Mouse (Mus musculus) liver, embryonic 11.5 days (tissue): ENCODE measurements around the gene H2-T22. TPM values are rescaled to one million over a fixed set of nuclear protein-coding genes. Genes with fewer than 3 reads are reported as not detected.
A peak's percentile ranks its signal among the peaks of the same experiment; 100 is the strongest.

Experiments used
- ATAC-seq: fragments of 200-750 bp; cut with Nextera tagmentation; replicated peaks from 2 replicates; pipeline ENCODE4 v1.8.0; 2017; ENCODE audit warnings: moderate number of reproducible peaks, mild to moderate bottlenecking, moderate TSS enrichment, moderate library complexity; ENCODE audit not compliant: low FRiP score
- DNase-seq: peaks from one replicate; pipeline ENCODE4 v3.0.0-alpha.2; 2017; ENCODE audit warnings: low spot score
- H3K27ac ChIP-seq: fragments of 300-500 bp; sonication (generic); 2 replicates; pipeline ENCODE4 v1.5.1; 2014; ENCODE audit warnings: mild to moderate bottlenecking, low read depth, low read length, control low read depth
- H3K27me3 ChIP-seq: fragments of 300-500 bp; sonication (generic); replicated peaks from 2 replicates; pipeline ENCODE4 v1.6.1; 2014; ENCODE audit warnings: low read length, mixed read lengths; ENCODE audit not compliant: control insufficient read depth, insufficient read depth
- H3K36me3 ChIP-seq: fragments of 300-500 bp; sonication (generic); 2 replicates; pipeline ENCODE4 v1.6.1; 2014; ENCODE audit warnings: mild to moderate bottlenecking, low read length, moderate library complexity, mixed read lengths; ENCODE audit not compliant: control insufficient read depth, insufficient read depth
- H3K4me1 ChIP-seq: fragments of 300-500 bp; sonication (generic); replicated peaks from 2 replicates; pipeline ENCODE4 v1.6.1; 2014; ENCODE audit warnings: low read length, mixed read lengths; ENCODE audit not compliant: control insufficient read depth, insufficient read depth
- H3K4me2 ChIP-seq: fragments of 300-500 bp; sonication (generic); 2 replicates; pipeline ENCODE4 v1.6.1; 2014; ENCODE audit warnings: mild to moderate bottlenecking, control low read depth, moderate library complexity
- H3K4me3 ChIP-seq: fragments of 300-500 bp; sonication (generic); 2 replicates; pipeline ENCODE4 v1.5.1; 2014; ENCODE audit warnings: low read depth, low read length, control low read depth
- H3K9ac ChIP-seq: fragments of 300-500 bp; sonication (generic); 2 replicates; pipeline ENCODE4 v1.6.1; 2014; ENCODE audit warnings: low read depth, low read length, control low read depth
- H3K9me3 ChIP-seq: fragments of 300-500 bp; sonication (generic); 2 replicates; pipeline ENCODE4 v1.6.1; 2016; ENCODE audit warnings: low read length, inconsistent platforms, mixed read lengths; ENCODE audit not compliant: control insufficient read depth
- WGBS: fragments of 180-500 bp; shearing (Covaris S2); extraction: QIAGEN DNeasy Blood & Tissue Kit; methylation state at CpG from one replicate; pipeline ENCODE4 v1.1.7; 2014; 5-methylcytosine and 5-hydroxymethylcytosine counted together
- polyA plus RNA-seq: library from polyadenylated mRNA; unstranded; fragments of >200 nt; fragmentation: Nextera tagmentation; extraction: Ambion mirVana; gene quantifications from 2 replicates; pipeline ENCODE4 v1.2.1, GENCODE M21; 2014

Gene H2-T22
- polyA plus RNA-seq, 1 experiment from 2014 or later = 9.5 TPM

GRCm38 (mm10) chr17:35997713-35998510 lies 44.6 kb downstream of the H2-T22 start:
- 47% methylated on average over 12 of the region's 12 CpGs for WGBS
- Histone ChIP-seq H3K27ac (peak overlapping the region; percentile 27; the same call in 1 of the 2 replicates), H3K27me3 (no peaks in the 10 kb centered on the region), H3K4me1 (peaks cover 31% of the 10 kb centered on the region), H3K36me3 (peaks cover 2% of the 10 kb centered on the region; the same call in 1 of the 2 replicates), H3K4me3 (no peak overlapping the region), H3K9me3 (peaks cover 10% of the 10 kb centered on the region), H3K9ac (no peak overlapping the region), H3K4me2 (peak overlapping the region; percentile 42)
- ATAC-seq (no peak), DNase-seq (no peak)

DNA sequence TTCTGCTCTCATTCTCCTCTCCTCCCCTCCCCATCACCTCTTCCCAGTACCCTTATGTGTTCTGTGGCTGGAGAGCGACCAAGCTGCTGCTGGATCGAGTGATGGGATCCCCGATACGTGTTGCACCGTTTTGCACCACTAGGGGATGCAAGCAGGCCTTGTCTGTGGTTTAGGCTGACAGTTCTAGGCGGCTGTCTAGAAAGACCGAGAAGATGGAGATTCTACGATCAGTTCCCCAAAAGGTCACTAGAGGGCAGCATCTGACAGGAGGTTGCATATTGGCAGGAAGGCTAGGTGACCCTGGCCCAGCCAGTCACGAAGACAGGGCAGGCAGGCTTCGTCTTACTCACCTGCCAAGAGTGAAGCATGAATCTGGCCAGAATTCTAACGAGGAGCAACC lies 45.6 kb downstream of the H2-T22 start:
- Histone ChIP-seq H3K27ac (no peak overlapping the region), H3K4me3 (no peak overlapping the region), H3K9ac (no peak overlapping the region), H3K27me3 (no peaks in the 10 kb centered on the region), H3K4me1 (peaks cover 25% of the 10 kb centered on the region), H3K9me3 (peaks cover 3% of the 10 kb centered on the region), H3K36me3 (0 out of 2 replicates have a peak, but pooled peaks cover 2% of the 10 kb centered on the region), H3K4me2 (peak overlapping the region; percentile 36)
- peak; percentile 68 for ATAC-seq
- 4% methylated on average over 11 of the region's 11 CpGs for WGBS
- peak; percentile 88 for DNase-seq

DNA sequence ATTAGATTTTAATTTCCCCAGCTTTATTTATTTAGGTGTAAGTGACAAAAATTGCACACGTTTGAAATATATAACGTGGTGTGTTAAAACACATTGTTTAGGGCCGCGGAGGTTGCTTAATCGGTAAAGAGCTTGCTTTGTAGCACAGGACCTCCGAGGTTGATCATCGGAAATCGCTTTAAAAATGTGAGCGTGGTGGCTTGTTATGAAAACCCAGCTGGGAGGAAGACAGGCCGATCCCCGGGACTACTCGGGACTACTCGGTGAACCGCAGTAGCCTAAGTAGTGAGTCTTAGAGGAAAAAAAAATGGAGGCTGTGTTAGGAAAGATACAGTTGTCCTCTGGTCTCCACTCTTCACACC lies 47.7 kb downstream of the H2-T22 start:
- Histone ChIP-seq H3K9ac (peak overlapping the region; percentile 74), H3K4me2 (peak overlapping the region; percentile 87), H3K9me3 (no peaks in the 10 kb centered on the region), H3K4me1 (peaks cover 24% of the 10 kb centered on the region), H3K27me3 (no peaks in the 10 kb centered on the region), H3K36me3 (no peaks in the 10 kb centered on the region), H3K4me3 (peak overlapping the region; percentile 69), H3K27ac (peak overlapping the region; percentile 76)
- DNase-seq (no peak), ATAC-seq (no peak)
- 2% methylated on average over 14 of the region's 14 CpGs for WGBS

DNA sequence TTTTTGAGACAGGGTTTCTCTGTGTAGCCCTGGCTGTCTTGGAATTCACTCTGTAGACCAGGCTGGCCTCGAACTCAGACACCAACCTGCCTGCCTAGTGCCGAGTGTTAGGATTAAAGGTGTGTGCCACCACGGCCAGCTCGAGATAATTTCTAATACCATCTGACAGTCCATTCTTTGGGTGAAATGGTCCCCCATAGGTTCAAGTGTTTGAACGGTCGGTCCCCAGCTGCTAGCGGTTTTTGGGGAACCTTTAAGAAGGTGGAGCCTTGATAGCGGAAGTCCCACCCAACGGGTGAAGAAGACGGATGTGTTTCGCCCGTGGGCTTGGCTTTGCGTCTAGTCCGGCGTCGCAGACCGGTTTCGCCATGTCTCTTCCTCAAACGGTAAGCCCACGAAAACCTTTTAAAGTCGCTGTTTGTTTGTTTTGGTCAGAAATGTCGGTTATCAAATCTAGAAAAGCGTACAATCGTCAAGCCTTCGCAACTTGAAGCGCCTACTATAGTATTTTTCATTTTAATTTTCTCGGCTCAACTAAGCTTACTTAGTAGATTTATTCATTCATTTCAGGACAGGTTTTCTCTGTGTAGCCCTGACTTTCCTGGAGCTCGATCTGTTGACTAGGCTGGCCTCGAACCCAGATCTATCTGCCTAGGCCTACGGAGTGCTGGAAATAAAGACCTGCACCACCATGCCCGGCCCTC lies 48.2 kb downstream of the H2-T22 start:
- Histone ChIP-seq H3K27me3 (no peaks in the 10 kb centered on the region), H3K9me3 (no peaks in the 10 kb centered on the region), H3K4me2 (peak overlapping the region; percentile 87), H3K36me3 (no peaks in the 10 kb centered on the region; the same call in 1 of the 2 replicates), H3K27ac (peak overlapping the region; percentile 76), H3K4me3 (peak overlapping the region; percentile 69), H3K9ac (peak overlapping the region; percentile 74), H3K4me1 (peaks cover 24% of the 10 kb centered on the region)
- DNase-seq = peak; percentile 74
- peak; percentile 77 for ATAC-seq
- WGBS = 2% methylated on average over 31 of the region's 31 CpGs

GRCm38 (mm10) chr17:35993675-35994074 lies 48.9 kb downstream of the H2-T22 start:
- Histone ChIP-seq H3K9me3 (no peaks in the 10 kb centered on the region), H3K27me3 (no peaks in the 10 kb centered on the region), H3K36me3 (no peaks in the 10 kb centered on the region; the same call in 1 of the 2 replicates), H3K4me2 (peak overlapping the region; percentile 87), H3K27ac (no peak overlapping the region), H3K4me1 (peaks cover 24% of the 10 kb centered on the region), H3K4me3 (peak overlapping the region; percentile 69), H3K9ac (no peak overlapping the region)
- peak; percentile 68 for ATAC-seq
- WGBS = 6% methylated on average over 17 of the region's 17 CpGs
- peak; percentile 79 for DNase-seq

DNA sequence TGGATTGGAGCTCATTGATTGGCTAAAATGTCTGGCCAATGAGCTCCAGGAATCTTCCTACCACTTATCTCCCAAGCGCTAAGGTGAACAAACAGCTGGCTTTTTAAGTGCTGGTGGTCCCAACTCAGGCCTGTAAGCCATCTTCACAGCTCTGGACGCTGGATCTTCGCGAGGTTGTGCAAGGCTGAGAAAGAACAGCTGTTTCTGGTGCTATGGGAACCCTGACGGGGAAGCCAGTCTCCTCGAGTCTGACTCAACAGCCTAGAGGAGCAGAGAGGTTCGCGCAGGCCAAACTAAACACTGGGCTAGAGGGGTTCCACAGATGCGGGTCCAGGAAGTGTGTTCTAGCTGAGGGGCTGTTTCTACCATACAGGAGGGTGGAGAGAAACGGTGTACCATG lies 50.8 kb downstream of the H2-T22 start:
- H3K27me3 ChIP-seq = no peaks in the 10 kb centered on the region
- no peak overlapping the region for H3K27ac ChIP-seq
- H3K9me3 ChIP-seq = no peaks in the 10 kb centered on the region
- H3K9ac ChIP-seq = no peak overlapping the region
- peaks cover 10% of the 10 kb centered on the region; the same call in 1 of the 2 replicates for H3K36me3 ChIP-seq
- no peak overlapping the region for H3K4me3 ChIP-seq
- ATAC-seq (no peak), DNase-seq (no peak)
- 46% methylated on average over 10 of the region's 10 CpGs for WGBS
- H3K4me1 ChIP-seq = peaks cover 9% of the 10 kb centered on the region
- H3K4me2 ChIP-seq = no peak overlapping the region

Other genes starting within 250 kb of the H2-T22 start
- 9.4 and 9.9 TPM in 2 replicates for gene Ier3, start 221.1 kb downstream of the H2-T22 start, polyA plus RNA-seq
- gene Flot1, start 219.5 kb downstream of the H2-T22 start, polyA plus RNA-seq = 59.3 and 67.8 TPM in 2 replicates
- gene Tubb5, start 204.4 kb downstream of the H2-T22 start, polyA plus RNA-seq = 843 and 854 TPM in 2 replicates
- gene Mdc1, start 201.2 kb downstream of the H2-T22 start, polyA plus RNA-seq = 19.6 and 23.3 TPM in 2 replicates
- 40.9 and 45.4 TPM in 2 replicates for gene Nrm, start 181.4 kb downstream of the H2-T22 start, polyA plus RNA-seq
- 22.0 and 23.1 TPM in 2 replicates for gene Ppp1r18, start 177.2 kb downstream of the H2-T22 start, polyA plus RNA-seq
- 69.1 and 70.4 TPM in 2 replicates for gene Dhx16, start 162.9 kb downstream of the H2-T22 start, polyA plus RNA-seq
- 33.7 and 34.0 TPM in 2 replicates for gene 2310061I04Rik, start 145.3 kb downstream of the H2-T22 start, polyA plus RNA-seq
- gene Atat1, start 132.7 kb downstream of the H2-T22 start, polyA plus RNA-seq = 39.5 and 40.0 TPM in 2 replicates
- gene Mrps18b, start 126.4 kb downstream of the H2-T22 start, polyA plus RNA-seq = 167 and 172 TPM in 2 replicates
- gene Ppp1r10, start 126.3 kb downstream of the H2-T22 start, polyA plus RNA-seq = 35.4 and 39.7 TPM in 2 replicates
- 132 and 134 TPM in 2 replicates for gene Abcf1, start 73.0 kb downstream of the H2-T22 start, polyA plus RNA-seq
- 33.7 and 35.6 TPM in 2 replicates for gene Gnl1, start 62.9 kb downstream of the H2-T22 start, polyA plus RNA-seq
- gene Prr3, start 62.5 kb downstream of the H2-T22 start, polyA plus RNA-seq = 22.0 and 22.8 TPM in 2 replicates
- 3.1 and 3.5 TPM in 2 replicates for gene H2-T24, start 22.2 kb downstream of the H2-T22 start, polyA plus RNA-seq
- 15.9 and 16.1 TPM in 2 replicates for gene H2-T23, start 9.9 kb downstream of the H2-T22 start, polyA plus RNA-seq
- not detected in 2 replicates for gene Gm6034, start 214 bp upstream of the H2-T22 start, polyA plus RNA-seq
- gene Gm11127, start 15.6 kb upstream of the H2-T22 start, polyA plus RNA-seq = not detected in 2 replicates
- gene Gm19684, start 78.9 kb upstream of the H2-T22 start, polyA plus RNA-seq = not detected in 2 replicates
- gene Gm7030, start 86.7 kb upstream of the H2-T22 start, polyA plus RNA-seq = not detected in 2 replicates
- gene Gm8909, start 125.8 kb upstream of the H2-T22 start, polyA plus RNA-seq = 0.25 and 0.31 TPM in 2 replicates
- not detected in 2 replicates for gene H2-T3, start 147.5 kb upstream of the H2-T22 start, polyA plus RNA-seq
- gene Rpp21, start 215.3 kb upstream of the H2-T22 start, polyA plus RNA-seq = 101 and 112 TPM in 2 replicates
- 13.1 and 14.9 TPM in 2 replicates for gene Trim39, start 229.5 kb upstream of the H2-T22 start, polyA plus RNA-seq
- gene H2-M10.2, start 243.7 kb upstream of the H2-T22 start, polyA plus RNA-seq = 0.25 TPM in 1 of 2 replicates, not detected in the other